Mouse (Mus musculus) kidney, adult 2 months (tissue): ENCODE results near the gene Zfp579. TPM values are rescaled to one million over a fixed set of nuclear protein-coding genes. Genes with fewer than 3 reads are reported as not detected.
A peak's percentile ranks its signal among the peaks of the same experiment; 100 is the strongest.

Experiments used
- DNase-seq: peaks from one replicate; pipeline ENCODE4 v3.0.0; 2021
- H3K27ac ChIP-seq: fragments of 200-500 bp; 2 replicates; pipeline ENCODE4 v1.5.1; 2012; ENCODE audit warnings: low read depth, low read length, control low read depth, inconsistent platforms; ENCODE audit not compliant: insufficient read depth
- H3K27me3 ChIP-seq: fragments of 200-500 bp; replicated peaks from 2 replicates; pipeline ENCODE4 v1.6.1; 2012; ENCODE audit warnings: mild to moderate bottlenecking, moderate library complexity, low read length, inconsistent platforms; ENCODE audit not compliant: control insufficient read depth, insufficient read depth
- H3K36me3 ChIP-seq: fragments of 200-500 bp; 2 replicates; pipeline ENCODE4 v1.6.1; 2012; ENCODE audit warnings: mild to moderate bottlenecking, moderate library complexity, low read length, inconsistent platforms; ENCODE audit not compliant: control insufficient read depth, insufficient read depth
- H3K4me1 ChIP-seq: fragments of 200-500 bp; 2 replicates; pipeline ENCODE4 v1.6.1; 2011; ENCODE audit warnings: low read length; ENCODE audit not compliant: control insufficient read depth, insufficient read depth
- H3K4me3 ChIP-seq: fragments of 200-500 bp; 2 replicates; pipeline ENCODE4 v1.5.1; 2011; ENCODE audit warnings: mild to moderate bottlenecking, low read depth, low read length, control low read depth; ENCODE audit not compliant: insufficient read depth
- CTCF ChIP-seq: fragments of 200-500 bp; conservative IDR thresholded peaks from 2 replicates; pipeline ENCODE4 v1.5.1; 2011; ENCODE audit warnings: low read depth, mild to moderate bottlenecking, control low read depth, low read length, moderate library complexity, mixed read lengths; ENCODE audit not compliant: insufficient read depth, insufficient read length
- POLR2A ChIP-seq: fragments of 200-500 bp; IDR thresholded peaks from one replicate; pipeline ENCODE4 v1.6.1; 2011; ENCODE audit warnings: low read depth, low read length, control low read depth
- WGBS: fragments of 180-500 bp; shearing (Covaris S2); methylation state at CpG from one replicate; pipeline ENCODE4 v1.1.7; 2018; 5-methylcytosine and 5-hydroxymethylcytosine counted together
- polyA plus RNA-seq: library from polyadenylated mRNA; depleted of rRNA; stranded (reverse); fragments of >200 nt; gene quantifications from 2 replicates; pipeline ENCODE4 v1.2.3, GENCODE M21; 2012

Gene Zfp579
- polyA plus RNA-seq, 1 experiment: 49.9 TPM

DNA sequence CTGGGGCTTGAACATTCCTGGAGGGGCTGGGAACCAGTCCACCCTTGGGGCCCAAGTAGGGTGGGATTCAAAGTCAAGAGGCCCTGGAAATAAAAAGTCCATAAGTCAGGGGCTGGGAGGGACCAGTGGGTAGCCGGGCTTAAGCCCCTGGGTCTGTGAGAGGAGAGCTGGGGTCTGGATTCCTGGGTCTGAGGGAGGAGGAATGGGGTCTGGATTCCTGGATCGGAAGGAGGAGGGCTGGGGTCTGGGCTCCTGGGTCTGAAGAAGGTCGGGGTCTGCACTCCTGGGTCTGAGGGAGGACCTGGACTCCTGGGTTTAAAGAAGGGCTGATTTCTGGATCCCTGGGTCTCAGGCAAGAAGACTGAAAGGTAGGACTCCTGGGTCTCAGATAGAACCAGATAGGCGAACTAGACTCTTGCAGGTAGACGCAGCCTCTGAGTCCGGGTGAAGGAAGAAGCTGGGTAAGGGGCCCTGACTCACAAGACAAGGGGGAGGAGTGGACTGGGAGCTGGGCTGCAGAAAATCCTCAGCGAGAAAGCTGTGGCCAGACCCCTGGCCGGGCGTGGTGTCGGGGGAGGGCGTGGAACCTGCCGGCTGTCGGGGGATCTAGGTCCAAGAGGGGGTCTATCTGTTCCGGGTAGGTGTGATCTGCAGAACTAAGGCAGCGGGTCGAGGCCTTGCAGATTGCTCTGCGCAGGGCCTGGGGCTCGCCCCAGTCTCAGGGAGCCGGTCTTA is 523 bp downstream of the Zfp579 start:
- H3K4me3 ChIP-seq: peak overlapping the region; percentile 97
- no peaks in the 10 kb centered on the region for H3K27me3 ChIP-seq
- no peaks in the 10 kb centered on the region for H3K36me3 ChIP-seq
- DNase-seq: no peak
- TF ChIP-seq CTCF (no peak), POLR2A (no peak)
- 5% methylated on average over 19 of the region's 19 CpGs for WGBS
- H3K4me1 ChIP-seq: 0 out of 2 replicates have a peak, but pooled peaks cover 4% of the 10 kb centered on the region
- H3K27ac ChIP-seq: 0 out of 2 replicates have a peak overlapping the region, but pooled peaks have one; percentile 7

DNA sequence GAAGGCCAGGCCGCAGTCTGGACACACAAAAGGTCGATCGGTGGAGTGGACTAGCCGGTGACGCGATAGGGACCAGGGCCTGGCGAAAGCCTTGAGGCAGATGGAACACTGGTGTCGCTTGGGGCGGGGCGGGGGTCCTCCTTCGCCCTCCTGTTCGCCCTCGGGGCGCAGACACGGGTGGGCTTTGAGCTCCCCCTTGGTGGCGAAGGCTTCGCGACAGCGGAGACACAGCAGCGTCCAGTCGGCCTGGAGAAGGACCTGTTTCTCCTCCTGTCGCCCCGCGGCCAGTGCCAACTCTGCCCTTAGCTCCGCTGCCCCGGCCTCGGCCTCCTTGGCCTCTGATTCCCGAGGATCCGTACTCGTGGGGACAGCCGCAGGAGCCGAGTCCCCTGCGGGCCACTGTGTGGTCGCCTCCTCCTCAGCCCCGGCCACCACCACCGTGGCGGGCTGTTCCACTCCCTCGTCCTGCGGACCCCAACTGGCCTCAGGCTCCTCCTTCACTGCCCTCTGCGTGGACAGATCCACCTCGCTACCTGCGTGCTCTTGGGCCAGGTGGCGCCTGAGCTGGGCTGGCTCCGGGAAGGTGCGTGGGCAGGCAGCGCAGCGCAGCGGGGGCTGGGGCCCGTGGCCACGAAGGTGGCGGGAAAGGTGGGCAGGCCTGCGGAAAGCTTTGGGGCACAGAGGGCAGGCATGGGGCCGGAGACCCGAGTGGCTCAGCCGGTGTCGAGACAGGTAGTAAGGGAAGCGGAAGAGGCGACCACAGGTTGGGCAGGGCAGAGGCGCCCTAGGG is 1.8 kb downstream of the Zfp579 start:
- H3K36me3 ChIP-seq: no peaks in the 10 kb centered on the region
- DNase-seq: no peak
- 0 out of 2 replicates have a peak, but pooled peaks cover 4% of the 10 kb centered on the region for H3K4me1 ChIP-seq
- H3K27ac ChIP-seq: no peak overlapping the region
- WGBS: 74% methylated on average over 59 of the region's 59 CpGs
- no peaks in the 10 kb centered on the region for H3K27me3 ChIP-seq
- no peak overlapping the region for H3K4me3 ChIP-seq
- TF ChIP-seq POLR2A (no peak), CTCF (no peak)

DNA sequence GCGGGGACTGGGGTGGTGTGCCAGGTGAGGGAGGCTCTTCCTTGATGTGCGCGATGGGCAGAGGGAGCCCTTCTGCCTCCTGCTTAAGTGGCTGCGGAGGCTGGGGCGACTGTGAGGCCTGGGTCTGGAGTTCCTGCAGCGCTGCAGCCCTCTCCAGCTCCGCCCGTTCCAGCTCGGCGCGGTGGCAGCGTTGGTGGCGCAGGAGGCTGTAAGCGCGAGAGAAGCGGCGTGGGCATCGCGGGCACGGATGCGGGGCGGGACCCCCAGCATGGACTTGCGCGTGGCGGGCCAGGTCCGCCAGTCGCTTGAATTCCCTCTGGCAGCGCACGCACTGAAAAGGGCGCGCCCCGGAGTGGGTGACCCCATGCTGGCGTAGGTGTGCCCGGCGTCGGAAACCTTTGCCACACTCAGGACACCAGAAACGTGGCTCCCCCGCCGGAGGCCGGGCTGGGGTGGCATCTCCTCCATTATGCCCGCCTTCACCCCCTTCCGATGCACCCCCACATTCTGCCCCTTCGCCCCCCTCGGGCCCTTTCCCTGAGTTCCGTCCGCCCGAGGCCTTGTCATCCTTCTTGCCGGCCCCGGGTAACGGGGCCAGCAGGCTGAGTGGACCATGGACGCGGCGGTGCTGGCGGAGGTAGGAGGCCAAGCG is 2.5 kb downstream of the Zfp579 start:
- WGBS: 77% methylated on average over 55 of the region's 55 CpGs
- 0 out of 2 replicates have a peak, but pooled peaks cover 4% of the 10 kb centered on the region for H3K4me1 ChIP-seq
- no peaks in the 10 kb centered on the region for H3K27me3 ChIP-seq
- H3K27ac ChIP-seq: no peak overlapping the region
- no peaks in the 10 kb centered on the region for H3K36me3 ChIP-seq
- H3K4me3 ChIP-seq: no peak overlapping the region
- DNase-seq: no peak
- no peak for TF ChIP-seq POLR2A
- TF ChIP-seq CTCF: no peak

DNA sequence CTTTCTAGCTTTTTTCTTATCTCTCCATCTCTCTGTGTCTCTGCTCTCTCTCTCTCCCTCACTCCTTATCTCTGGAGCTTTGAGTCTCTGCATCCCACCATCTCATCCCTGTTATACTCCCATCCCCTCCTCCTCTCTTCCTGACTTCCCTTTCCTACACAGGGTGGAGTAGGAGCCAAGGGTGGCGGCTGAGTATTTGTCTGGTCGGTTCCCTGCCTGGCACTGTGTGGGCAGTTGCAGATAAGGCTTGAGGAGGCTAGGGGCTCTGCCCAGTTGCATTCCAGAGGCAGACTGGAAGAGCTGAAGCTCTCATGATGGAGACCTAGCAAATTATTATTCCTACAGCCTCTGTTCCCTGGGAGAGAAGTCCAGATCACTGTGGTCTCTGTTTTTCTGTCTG is 7.7 kb downstream of the Zfp579 start:
- Histone ChIP-seq H3K36me3 (no peaks in the 10 kb centered on the region), H3K27ac (no peak overlapping the region), H3K27me3 (no peaks in the 10 kb centered on the region), H3K4me3 (no peak overlapping the region), H3K4me1 (no peaks in the 10 kb centered on the region)
- WGBS: 54% methylated on average over 2 of the region's 2 CpGs
- TF ChIP-seq CTCF: no peak
- TF ChIP-seq POLR2A: no peak
- no peak for DNase-seq

DNA sequence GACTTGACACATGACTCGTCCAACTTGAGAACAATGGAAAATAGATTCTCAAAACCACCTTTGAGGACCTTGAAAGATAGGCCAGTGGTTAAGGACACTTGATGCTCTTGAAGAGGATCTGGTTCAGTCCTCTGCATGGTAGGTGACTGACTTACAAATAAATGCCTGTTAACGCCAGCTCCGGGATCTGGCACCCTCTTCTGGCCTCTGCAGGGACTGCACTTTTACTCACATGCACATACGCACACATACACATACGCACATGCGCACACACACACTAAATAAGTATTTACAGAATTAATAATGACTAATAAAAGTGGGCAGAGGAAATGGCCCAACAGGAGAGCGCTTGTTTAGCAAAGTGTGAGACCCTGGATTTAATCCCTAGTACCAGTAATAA is 19.1 kb downstream of the Zfp579 start:
- Histone ChIP-seq H3K27ac (no peak overlapping the region), H3K27me3 (no peaks in the 10 kb centered on the region), H3K4me3 (no peak overlapping the region), H3K4me1 (no peaks in the 10 kb centered on the region), H3K36me3 (no peaks in the 10 kb centered on the region)
- WGBS: 90% methylated on average over 7 of the region's 7 CpGs
- no peak for DNase-seq
- peak; percentile 8; the same call in 1 of the 2 replicates for TF ChIP-seq CTCF
- TF ChIP-seq POLR2A: no peak

DNA sequence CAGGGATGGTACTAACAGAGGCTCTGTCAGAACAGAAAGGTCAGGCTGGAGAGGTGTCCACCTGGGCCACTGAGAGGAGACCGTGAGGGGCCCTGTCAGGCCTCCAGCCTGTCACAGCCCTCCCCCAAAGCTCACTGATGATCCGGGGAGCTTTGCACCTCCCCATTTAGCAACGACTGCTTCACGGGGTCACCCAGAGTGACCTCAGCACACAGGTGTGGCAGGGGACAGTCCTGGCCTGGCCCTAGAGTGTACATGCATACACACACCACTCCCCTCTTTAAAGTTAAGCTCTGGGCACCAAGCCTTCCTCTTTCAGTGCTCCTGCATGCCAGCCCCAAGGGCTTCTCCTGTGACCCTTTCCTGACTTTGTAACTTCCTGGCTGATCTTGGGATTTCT is 20.5 kb downstream of the Zfp579 start:
- no peak for DNase-seq
- no peaks in the 10 kb centered on the region for H3K4me1 ChIP-seq
- no peak overlapping the region for H3K4me3 ChIP-seq
- no peaks in the 10 kb centered on the region for H3K36me3 ChIP-seq
- no peak for TF ChIP-seq POLR2A
- TF ChIP-seq CTCF: no peak
- H3K27ac ChIP-seq: no peak overlapping the region
- no peaks in the 10 kb centered on the region for H3K27me3 ChIP-seq
- 51% methylated on average over 4 of the region's 4 CpGs for WGBS

DNA sequence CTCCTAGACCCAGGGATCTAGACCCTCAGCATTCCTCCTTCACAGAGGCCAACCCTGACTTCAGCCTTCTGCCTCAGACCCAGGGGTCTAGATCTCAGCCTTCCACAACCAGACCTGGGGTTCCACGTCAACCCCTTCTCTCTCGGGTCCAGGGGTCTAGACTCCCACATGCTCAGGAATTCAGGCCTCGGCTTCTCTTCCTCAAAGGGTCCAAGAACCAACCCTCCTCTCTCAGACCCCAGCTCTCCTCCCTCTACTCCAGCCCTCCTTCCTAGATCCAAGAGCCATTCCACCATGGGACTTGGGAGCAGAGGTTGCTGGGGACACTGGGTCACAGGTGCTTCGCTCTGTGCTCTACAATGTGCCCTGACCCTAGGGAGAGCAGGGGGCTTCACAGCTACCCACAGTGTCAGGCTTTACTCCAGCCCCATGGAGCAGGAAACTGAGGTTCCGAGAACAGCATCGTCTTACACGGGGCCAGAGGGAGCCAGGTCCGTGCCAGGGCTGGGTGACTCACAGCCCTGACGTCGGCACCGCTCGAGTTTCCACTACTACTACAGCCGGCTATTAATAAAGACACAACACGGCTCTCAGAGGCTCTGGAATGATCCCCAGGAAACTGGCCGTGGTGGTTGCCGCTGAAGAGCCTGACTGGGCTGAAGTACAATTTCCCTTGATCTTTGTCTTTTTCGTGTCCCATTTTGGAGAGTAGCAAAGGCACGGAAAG is 23.5 kb downstream of the Zfp579 start:
- TF ChIP-seq CTCF (no peak), POLR2A (no peak)
- Histone ChIP-seq H3K27ac (no peak overlapping the region), H3K4me1 (no peaks in the 10 kb centered on the region), H3K36me3 (no peaks in the 10 kb centered on the region), H3K4me3 (no peak overlapping the region), H3K27me3 (no peaks in the 10 kb centered on the region)
- DNase-seq: peak; percentile 12
- 44% methylated on average over 18 of the region's 18 CpGs for WGBS
